Mouse (Mus musculus): ENCODE data around the gene Mpz. TPM values are rescaled to one million over a fixed set of nuclear protein-coding genes. Genes with fewer than 3 reads are reported as not detected.
"Not testable (repeated sequence)": the region's sequence is repeated elsewhere in the genome, so short reads cannot be mapped to it uniquely, and the experiment has no call there.

Mpz gene
- total RNA-seq, 2 experiments from 2014 or later = 23.9 to 53.3 TPM

DNA sequence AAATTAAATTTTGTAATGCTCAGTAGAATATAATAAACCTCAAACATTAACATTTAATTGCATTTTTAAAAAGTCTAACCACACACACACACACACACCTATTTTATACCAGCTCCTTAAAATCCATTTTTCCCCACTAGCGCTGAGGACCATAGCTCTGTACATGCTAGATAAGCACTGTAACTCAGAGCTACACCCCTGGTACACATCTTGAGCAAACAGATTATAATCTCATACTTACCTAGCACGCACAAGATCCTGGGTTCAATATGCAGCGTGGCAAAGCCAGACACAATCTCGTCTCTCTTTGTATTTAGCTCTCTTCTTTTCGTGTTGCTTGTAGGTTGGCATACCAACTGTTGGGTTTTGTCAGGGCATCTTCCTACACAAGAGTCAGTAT lies 26.1 kb upstream of the Mpz start:
- no peak for DNase-seq (ENCODE audit: low spot score in 2 of 2)

DNA sequence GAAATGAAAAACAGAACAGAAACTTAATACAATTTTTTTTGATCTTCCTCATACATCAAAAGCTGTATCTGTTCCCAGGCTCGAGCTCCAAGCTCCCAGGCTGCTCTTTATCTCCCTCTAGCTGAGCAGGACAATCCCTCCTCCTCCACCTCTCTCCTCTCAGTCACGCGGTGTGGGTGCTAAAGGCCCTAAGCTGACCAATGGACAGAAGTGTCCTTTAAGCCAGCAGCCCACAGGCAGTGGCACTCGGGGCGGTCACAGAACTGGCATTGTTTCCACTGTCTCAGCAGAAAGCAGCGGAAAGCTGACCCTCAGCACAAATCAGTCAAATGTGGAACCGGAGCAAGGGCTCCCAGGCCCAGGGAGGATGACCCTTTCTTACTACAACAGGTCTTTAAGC lies 21.3 kb upstream of the Mpz start:
- no peak for DNase-seq (ENCODE audit: low spot score in 2 of 2)

DNA sequence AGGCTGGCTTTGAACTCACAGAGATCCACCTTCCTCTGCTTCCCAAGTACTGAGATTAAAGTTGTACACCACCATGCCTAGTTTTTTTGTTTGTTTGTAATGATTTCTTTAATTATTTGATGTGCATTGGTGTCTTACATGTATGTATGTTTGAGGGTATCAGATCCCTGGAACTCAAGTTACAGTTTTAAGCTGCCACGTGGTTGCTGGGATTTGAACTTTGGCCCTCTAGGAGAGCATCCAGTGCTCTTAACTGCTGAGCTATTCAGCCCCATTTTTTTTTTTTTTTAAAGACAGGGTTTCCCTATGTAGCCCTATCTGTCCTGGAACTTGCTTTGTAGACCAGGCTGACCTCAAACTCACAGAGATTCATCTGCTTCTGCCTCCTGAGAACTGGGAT lies 19.5 kb upstream of the Mpz start:
- DNase-seq (ENCODE audit: low spot score in 2 of 2) = no peak

- no peak for DNase-seq (ENCODE audit: low spot score in 2 of 2)
Measured at GRCm38 (mm10) chr1:171135600-171135999, 14.9 kb upstream of the Mpz start.

DNA sequence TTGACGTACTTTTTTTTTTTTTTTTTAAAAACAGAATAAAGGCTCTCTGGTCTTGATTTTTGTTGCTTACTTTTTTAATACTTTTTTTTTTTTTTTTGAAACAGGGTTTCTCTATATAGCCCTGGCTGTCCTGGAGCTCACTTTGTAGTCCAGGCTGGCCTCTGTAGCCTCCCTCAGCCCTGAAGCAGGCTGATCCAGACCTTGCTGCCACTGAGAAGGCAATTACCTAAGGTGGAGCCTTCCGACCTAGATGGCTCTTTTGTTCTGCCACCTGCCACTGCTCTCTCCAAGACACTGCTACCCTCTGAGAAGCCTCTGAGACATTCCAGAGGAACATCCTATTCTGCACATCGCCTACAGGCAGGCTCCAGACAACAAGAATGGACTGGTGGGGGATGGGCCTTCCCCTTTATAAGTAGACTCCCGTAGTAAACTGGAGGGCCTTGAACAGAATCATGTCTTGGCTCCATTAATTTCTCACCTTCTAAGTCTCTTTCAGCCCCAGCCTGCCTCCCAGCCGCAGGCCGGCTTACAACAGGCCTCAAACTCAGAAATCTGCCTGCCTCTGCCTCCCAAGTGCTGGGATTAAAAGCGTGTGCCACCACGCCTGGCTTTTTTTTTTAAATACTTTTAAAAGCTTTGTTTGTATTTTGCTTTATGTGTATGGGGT lies 12.9 kb upstream of the Mpz start:
- DNase-seq (ENCODE audit: low spot score in 2 of 2) = not testable (repeated sequence)

GRCm38 (mm10) chr1:171142981-171143380 lies 7.5 kb upstream of the Mpz start:
- not testable (repeated sequence) for DNase-seq (ENCODE audit: low spot score in 2 of 2)

GRCm38 (mm10) chr1:171150838-171151391 lies 404 bp downstream of the Mpz start:
- DNase-seq (ENCODE audit: low spot score in 2 of 2) = no peak

- DNase-seq (ENCODE audit: low spot score in 2 of 2) = no peak
Measured at GRCm38 (mm10) chr1:171151966-171152365, 1.5 kb downstream of the Mpz start.

- DNase-seq (ENCODE audit: low spot score in 2 of 2) = no peak
Measured at GRCm38 (mm10) chr1:171156644-171157043, 6.1 kb downstream of the Mpz start.

DNA sequence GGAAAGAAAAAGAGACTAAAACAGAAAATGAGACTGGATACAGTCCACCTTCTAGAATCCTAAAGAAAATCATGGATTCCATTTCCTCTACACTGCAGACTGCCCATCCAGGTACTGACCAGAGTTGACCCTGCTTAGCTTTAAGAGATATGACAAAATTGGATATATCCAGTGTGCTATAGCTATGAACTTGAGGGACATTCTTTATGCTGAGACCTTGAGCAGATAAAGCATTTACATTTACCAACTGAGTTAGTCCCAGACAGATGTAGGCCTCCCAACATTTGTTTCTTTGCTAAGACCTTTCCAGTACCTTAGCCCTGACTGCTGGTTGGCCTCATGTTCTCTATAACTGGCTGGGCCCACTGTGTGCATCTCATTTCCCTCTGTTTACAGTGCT lies 7.5 kb downstream of the Mpz start:
- no peak for DNase-seq (ENCODE audit: low spot score in 2 of 2)

- no peak for DNase-seq (ENCODE audit: low spot score in 2 of 2)
Measured at GRCm38 (mm10) chr1:171159485-171159975, 9.0 kb downstream of the Mpz start.

DNA sequence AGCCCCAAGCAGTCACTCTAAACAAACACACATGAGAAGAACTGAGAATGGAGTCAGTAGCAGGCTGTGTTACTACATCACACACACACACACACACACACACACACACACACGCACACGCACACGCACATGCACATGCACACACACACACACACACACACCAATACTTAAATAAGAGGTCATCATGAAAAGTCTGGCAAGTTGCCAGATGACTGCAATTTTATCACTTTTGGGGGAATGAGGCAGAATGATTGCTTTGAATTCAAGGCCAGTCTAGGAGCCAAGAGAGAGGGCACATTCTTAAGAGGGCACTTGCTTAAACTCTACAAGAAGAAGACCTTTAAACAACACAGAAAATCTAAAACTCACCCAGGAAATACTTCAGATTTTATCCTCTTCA lies 12.0 kb downstream of the Mpz start:
- DNase-seq (ENCODE audit: low spot score in 2 of 2) = no peak

DNA sequence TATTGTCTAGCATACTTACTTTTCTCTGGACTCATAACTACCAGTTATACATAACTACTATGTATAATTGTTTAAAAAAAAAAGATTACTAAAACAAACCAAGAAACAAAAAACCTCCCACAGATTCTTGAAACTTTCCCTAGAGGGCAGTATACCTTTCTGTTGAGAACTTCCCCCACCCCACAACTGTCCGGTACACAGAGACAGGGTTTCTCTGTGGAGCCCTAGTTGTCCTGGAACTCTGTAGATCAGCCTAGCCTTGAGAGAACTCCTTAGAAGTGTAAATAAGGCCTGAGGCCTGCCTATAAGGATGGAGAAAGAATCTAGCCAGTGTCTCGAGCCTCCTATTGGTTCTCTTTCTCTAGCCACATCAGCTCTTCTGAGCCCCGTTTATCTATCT lies 13.7 kb downstream of the Mpz start:
- DNase-seq (ENCODE audit: low spot score in 2 of 2) = no peak

DNA sequence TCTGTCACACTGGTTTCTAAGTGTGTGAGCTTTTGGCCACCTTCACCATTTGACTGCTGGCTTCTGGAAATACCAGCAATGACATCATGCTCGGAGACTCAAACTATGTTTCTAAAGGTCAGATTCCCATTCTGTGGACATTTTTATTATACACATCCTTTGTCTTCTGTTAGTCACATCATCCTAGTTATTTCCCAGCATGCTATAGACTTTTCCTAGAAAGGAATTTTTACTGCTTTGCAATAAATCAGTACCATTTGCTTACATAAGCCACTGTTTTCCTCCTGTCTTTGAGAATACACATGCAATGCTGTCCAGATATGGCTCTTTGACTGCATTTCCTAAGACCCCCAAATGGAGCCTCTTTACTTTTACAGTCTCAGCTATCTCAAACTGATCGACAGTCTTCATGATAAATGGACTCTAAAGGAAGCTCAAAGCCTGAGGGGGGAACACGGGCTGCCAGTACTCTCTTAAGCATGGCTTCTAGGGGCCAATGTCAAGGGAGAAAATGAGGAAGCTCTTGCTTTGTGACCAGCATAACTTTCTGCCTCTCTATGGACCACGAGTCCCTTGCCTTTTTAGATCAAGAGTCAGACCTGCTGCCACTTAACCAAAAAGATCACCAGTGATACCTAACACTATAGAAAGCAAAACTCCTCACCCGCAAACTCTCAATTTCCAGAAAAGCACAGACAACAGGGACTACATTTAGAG lies 15.3 kb downstream of the Mpz start:
- DNase-seq (ENCODE audit: low spot score in 2 of 2) = no peak

DNA sequence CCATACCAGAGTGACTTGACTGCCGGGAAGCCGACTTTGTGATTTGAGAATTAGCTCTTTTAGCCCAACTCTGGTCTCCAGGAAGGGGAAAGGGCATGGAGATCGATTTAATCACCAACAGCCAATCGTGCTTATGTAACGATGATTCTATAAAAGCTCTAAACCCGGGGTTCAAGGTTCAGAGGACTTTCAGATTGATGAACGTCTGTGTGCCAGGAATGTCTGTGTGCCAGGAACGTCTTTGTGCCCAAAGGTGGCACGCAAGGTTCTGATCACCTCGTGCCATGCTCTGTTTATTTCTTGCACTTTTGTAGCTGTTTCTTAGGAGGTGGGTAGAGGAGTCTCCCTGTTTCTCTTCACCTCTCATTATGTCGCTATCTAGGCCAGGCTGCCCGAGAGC lies 18.4 kb downstream of the Mpz start:
- no peak for DNase-seq (ENCODE audit: low spot score in 2 of 2)

GRCm38 (mm10) chr1:171169913-171170312 lies 19.4 kb downstream of the Mpz start:
- no peak for DNase-seq (ENCODE audit: low spot score in 2 of 2)

GRCm38 (mm10) chr1:171171138-171171537 lies 20.6 kb downstream of the Mpz start:
- no peak for DNase-seq (ENCODE audit: low spot score in 2 of 2)

DNA sequence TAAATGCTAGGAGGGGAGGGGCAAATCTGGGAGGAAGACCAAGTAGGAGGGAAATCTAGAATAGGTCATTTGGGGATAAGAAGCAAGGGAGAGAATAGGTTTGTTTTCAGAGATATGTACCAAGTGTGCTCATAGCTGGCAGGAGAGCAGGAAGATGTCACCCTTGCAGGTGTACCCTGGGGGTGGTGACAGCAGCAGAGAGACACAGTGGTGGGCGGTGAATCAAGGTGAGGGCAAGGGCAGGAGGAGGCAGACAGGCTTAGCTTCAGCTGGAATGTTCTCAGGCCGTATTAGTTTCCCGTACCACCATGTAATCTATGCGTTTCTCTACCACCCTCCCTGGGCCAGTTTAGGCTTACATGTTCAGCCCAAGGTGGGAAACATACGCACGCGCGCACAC lies 22.3 kb downstream of the Mpz start:
- DNase-seq (ENCODE audit: low spot score in 2 of 2) = no peak

GRCm38 (mm10) chr1:171179487-171180171 lies 29.1 kb downstream of the Mpz start:
- no peak for DNase-seq (ENCODE audit: low spot score in 2 of 2)

- DNase-seq (ENCODE audit: low spot score in 2 of 2) = no peak
Measured at GRCm38 (mm10) chr1:171183025-171183424, 32.5 kb downstream of the Mpz start.

DNA sequence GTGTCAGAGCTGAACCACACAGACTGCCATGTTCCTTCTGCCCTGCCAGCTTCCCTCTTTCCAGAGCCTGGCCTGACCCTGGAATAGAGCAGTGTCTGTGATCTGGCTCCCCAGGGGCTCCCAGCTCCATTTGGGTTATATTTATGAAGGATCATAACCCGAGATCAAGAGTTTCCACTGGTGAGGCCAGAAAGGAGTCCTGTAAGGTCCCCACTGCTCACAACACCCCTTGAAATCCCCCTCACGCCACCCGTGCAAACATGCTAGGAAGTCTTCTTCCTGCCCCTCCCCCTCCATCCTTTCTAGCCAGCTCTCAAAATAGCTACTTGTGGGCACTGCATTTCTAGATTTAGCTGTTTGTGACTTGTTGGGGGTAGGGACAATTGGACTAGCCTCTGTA lies 33.1 kb downstream of the Mpz start:
- DNase-seq (ENCODE audit: low spot score in 2 of 2) = no peak

DNA sequence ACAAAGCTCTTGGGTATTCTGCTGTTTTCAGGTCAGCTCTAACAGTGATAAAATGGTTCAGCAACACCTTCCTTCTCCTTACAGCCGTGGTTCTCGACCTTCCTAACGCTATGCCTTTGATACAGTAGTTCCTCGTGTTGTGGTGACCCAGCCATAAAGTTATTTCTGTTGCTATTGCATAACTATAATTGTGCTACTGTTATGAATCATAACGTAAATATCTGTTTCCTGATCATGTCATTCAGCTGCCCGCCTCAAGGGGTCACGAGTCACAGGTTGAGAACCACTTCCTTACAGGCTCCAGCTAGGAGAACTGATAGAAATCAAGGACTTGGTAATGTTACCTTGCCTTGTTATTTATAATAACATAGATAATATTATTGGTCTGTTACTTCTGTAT lies 33.8 kb downstream of the Mpz start:
- DNase-seq (ENCODE audit: low spot score in 2 of 2) = no peak

Measured in adrenal gland, postnatal 4 days (tissue).